ENCODE assay signal across 10 mouse cellular contexts in the genomic region with DNA sequence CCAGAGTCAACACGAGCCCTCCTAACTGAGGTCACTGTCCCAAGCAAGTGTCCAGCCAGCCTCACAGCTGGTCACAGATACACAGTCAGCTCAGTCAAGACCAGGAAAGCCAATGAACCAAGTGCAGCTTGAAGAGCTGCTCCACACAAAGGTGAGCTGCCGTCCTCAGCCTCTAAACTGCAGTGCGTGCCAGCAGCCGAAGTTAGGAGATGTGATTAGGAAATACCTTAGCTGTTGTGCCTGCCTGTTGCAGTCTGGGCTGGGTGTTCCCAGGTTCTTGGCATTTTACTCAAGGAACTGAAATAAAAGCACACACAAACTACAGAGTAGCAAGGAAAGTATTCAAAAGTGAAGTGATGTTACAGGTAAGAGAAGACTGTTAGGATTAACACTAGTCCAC.
"Had no signal": no experiment of that assay in that cellular context is flagged by ENCODE, and none has a peak within 500 bp of the region (broad histone marks: within the 10 kb centered on the region; RNA-seq: fewer than 3 reads in every experiment).

No protein-coding gene starts in this region.

- DNase-seq: lung, embryonic 14.5 days; midbrain, embryonic 14.5 days; retina, postnatal 1 day; right cerebral cortex, adult 18-20 months; right cerebral cortex, postnatal 25 days; right cerebral cortex, postnatal 4 days; spleen, adult 18-20 months; thymus, adult 18-20 months; thymus, postnatal 14 days; thymus, postnatal 36 days had no signal
